Mouse (Mus musculus) lung, postnatal 36 days (tissue): Measurements from ENCODE around the gene Bcat2.
"Not testable (repeated sequence)": the region's sequence is repeated elsewhere in the genome, so short reads cannot be mapped to it uniquely, and the experiment has no call there.

ENCODE experiments used
- DNase-seq: peaks from one replicate; pipeline ENCODE4 v3.0.0; 2022; ENCODE audit warnings: mixed read lengths

Gene Bcat2

GRCm38 (mm10) chr7:45570103-45570741, at the start of gene Bcat2:
Gene Bcat2, plus strand, starts transcription at chr7:45570153.
- DNase-seq: peak; percentile 92

GRCm38 (mm10) chr7:45520605-45521004, 49.3 kb upstream of the Bcat2 start:
- no peak for DNase-seq

GRCm38 (mm10) chr7:45521728-45522184, 48.2 kb upstream of the Bcat2 start:
- peak; percentile 96 for DNase-seq

- no peak for DNase-seq
Measured at GRCm38 (mm10) chr7:45522194-45522752, 47.7 kb upstream of the Bcat2 start.

- no peak for DNase-seq
Measured at GRCm38 (mm10) chr7:45522957-45523676, 46.8 kb upstream of the Bcat2 start.

GRCm38 (mm10) chr7:45523678-45524170, 46.2 kb upstream of the Bcat2 start:
- peak; percentile 30 for DNase-seq

GRCm38 (mm10) chr7:45524841-45525621, 44.9 kb upstream of the Bcat2 start:
- DNase-seq: peak; percentile 62

- DNase-seq: peak; percentile 97
Measured at GRCm38 (mm10) chr7:45525809-45526473, 44.0 kb upstream of the Bcat2 start, which contains the start of the genes Ppp1r15a and Plekha4. Gene Ppp1r15a, minus strand, starts transcription at chr7:45526268. Gene Plekha4, plus strand, starts transcription at chr7:45526330.

- peak; percentile 73 for DNase-seq
Measured at GRCm38 (mm10) chr7:45526474-45527120, 43.4 kb upstream of the Bcat2 start.

- DNase-seq: not testable (repeated sequence)
Measured at GRCm38 (mm10) chr7:45527169-45527568, 42.8 kb upstream of the Bcat2 start.

GRCm38 (mm10) chr7:45529461-45529860, 40.5 kb upstream of the Bcat2 start:
- no peak for DNase-seq

GRCm38 (mm10) chr7:45530643-45531042, 39.3 kb upstream of the Bcat2 start:
- no peak for DNase-seq

- no peak for DNase-seq
Measured at GRCm38 (mm10) chr7:45535676-45536075, 34.3 kb upstream of the Bcat2 start.

GRCm38 (mm10) chr7:45537602-45538001, 32.4 kb upstream of the Bcat2 start:
- DNase-seq: no peak

- peak; percentile 79 for DNase-seq
Measured at GRCm38 (mm10) chr7:45538163-45539041, 31.6 kb upstream of the Bcat2 start.

GRCm38 (mm10) chr7:45539095-45539494, 30.9 kb upstream of the Bcat2 start:
- no peak for DNase-seq

- no peak for DNase-seq
Measured at GRCm38 (mm10) chr7:45540213-45540612, 29.7 kb upstream of the Bcat2 start.

GRCm38 (mm10) chr7:45544525-45544924, 25.4 kb upstream of the Bcat2 start:
- DNase-seq: no peak

GRCm38 (mm10) chr7:45549641-45550436, 20.1 kb upstream of the Bcat2 start:
- DNase-seq: no peak
